Mouse (Mus musculus) Patski (cell line): Measurements from ENCODE around the gene 4833420G17Rik. TPM values are rescaled to one million over a fixed set of nuclear protein-coding genes. Genes with fewer than 3 reads are reported as not detected.
A peak's percentile ranks its signal among the peaks of the same experiment; 100 is the strongest.
"Not testable (repeated sequence)": the region's sequence is repeated elsewhere in the genome, so short reads cannot be mapped to it uniquely, and the experiment has no call there.

ENCODE experiments used
- ATAC-seq: fragments of 100-300 bp; one replicate; pipeline ENCODE4 v1.8.0; 2021
- CTCF ChIA-PET: fragments of 350-600 bp; sonication (Branson Sonifier 250); formaldehyde crosslinking; loops from one replicate; lab custom pipeline; 2022; ENCODE audit warnings: inconsistent platforms; lab: Charles Lee
- POLR2A ChIA-PET: fragments of 350-600 bp; sonication (Branson Sonifier 250); formaldehyde crosslinking; loops from one replicate; lab custom pipeline; 2022; ENCODE audit warnings: antibody characterized with exemption, inconsistent platforms; lab: Charles Lee
- DNase-seq: peaks from one replicate; pipeline ENCODE4 v3.0.0-alpha.2; 2011; ENCODE audit warnings: low read depth, low spot score
- H3K27me3 ChIP-seq: fragments of 371-371 bp; one replicate; pipeline ENCODE4 v1.5.1; 2021
- CTCF ChIP-seq: fragments of 100-300 bp; IDR thresholded peaks from one replicate; pipeline ENCODE4 v1.5.1; 2021
- in situ Hi-C: fragments of 300-500 bp; cut with MboI; formaldehyde crosslinking; loops from 3 replicates; pipeline ENCODE4 v1.11.1; 2018; ENCODE audit warnings: low pct_unique_long_range_greater_than_20kb, mixed read lengths
- polyA plus RNA-seq: library from polyadenylated mRNA; unstranded; gene quantifications from one replicate; pipeline ENCODE4 v1.2.3, GENCODE M21; 2021

The 4833420G17Rik gene
- polyA plus RNA-seq, 1 experiment from 2014 or later = 32.6 TPM

- no peak for DNase-seq
- POLR2A ChIA-PET = interaction anchor here (0.9 kb wide), 1 partner anchor 30 kb away, joined by 3 read pairs; no protein-coding TSS in a partner anchor
Observed at GRCm38 (mm10) chr13:119461900-119462595, 520 bp upstream of the 4833420G17Rik start.

DNA sequence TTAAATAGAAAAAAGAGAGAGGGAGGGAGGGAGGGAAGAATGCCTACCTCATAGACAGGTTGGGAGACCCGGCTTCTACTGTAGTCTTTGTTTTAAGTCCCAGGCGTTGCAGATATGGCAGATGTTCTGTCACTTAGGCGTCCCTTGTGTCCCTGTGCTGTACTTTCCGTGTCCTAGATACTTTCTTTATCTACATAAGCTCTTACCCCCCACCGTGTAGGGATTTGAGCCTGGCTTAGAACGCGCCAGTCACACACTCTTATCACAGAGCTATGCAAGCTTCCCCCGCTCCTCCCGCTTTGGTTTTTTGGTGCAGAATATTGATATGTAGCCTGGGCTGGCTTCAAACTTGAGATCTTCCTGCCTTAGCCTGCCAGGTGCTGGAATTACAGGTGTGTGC is 14.1 kb downstream of the 4833420G17Rik start:
- no peak for TF ChIP-seq CTCF
- no peaks in the 10 kb centered on the region for H3K27me3 ChIP-seq
- DNase-seq (no peak), ATAC-seq (no peak)
- in situ Hi-C loops = no loop called here
- ChIA-PET POLR2A (no interaction called here), CTCF (interaction anchor here (1.5 to 1.9 kb wide), 2 partner anchors 8 to 99 kb away, joined by 4 read pairs; no protein-coding TSS in a partner anchor)

More at GRCm38 (mm10) chr13:119461900-119462595, 520 bp upstream of the 4833420G17Rik start:
- H3K27me3 ChIP-seq = no peaks in the 10 kb centered on the region
- in situ Hi-C loops = no loop called here
- no peak for TF ChIP-seq CTCF
- ATAC-seq = peak; percentile 44
- CTCF ChIA-PET = interaction anchor here (1.7 kb wide), 1 partner anchor 24 kb away, joined by 3 read pairs; no protein-coding TSS in a partner anchor

DNA sequence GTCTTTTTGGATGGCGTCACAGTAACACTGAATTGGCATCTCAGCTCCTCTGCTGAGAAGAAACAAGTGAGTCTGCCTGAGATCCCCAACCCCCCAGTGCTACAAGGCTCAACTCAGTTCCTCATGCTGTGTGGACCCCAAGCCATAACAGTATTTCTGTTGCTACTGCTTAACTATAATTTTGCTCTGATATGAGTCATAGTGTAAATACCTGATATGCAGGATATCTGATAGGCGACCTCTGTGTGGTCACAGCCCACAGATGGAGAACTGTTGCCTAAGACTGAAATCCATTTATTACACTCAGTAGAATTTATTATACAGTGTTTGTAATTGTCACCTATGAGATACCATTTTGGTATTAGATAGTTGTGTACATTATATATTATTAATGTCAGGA is 15.2 kb downstream of the 4833420G17Rik start:
- DNase-seq = no peak
- ChIA-PET POLR2A (no interaction called here), CTCF (interaction anchor here (1.5 to 1.9 kb wide), 2 partner anchors 9 to 100 kb away, joined by 4 read pairs; no protein-coding TSS in a partner anchor)
- in situ Hi-C loops = no loop called here
- no peaks in the 10 kb centered on the region for H3K27me3 ChIP-seq
- no peak for TF ChIP-seq CTCF
- no peak for ATAC-seq

GRCm38 (mm10) chr13:119487354-119487753 is 24.8 kb downstream of the 4833420G17Rik start:
- ATAC-seq = peak; percentile 22
- no peak for DNase-seq
- ChIA-PET POLR2A (no interaction called here), CTCF (no interaction called here)
- in situ Hi-C loops = no loop called here
- no peak for TF ChIP-seq CTCF
- H3K27me3 ChIP-seq = no peaks in the 10 kb centered on the region

DNA sequence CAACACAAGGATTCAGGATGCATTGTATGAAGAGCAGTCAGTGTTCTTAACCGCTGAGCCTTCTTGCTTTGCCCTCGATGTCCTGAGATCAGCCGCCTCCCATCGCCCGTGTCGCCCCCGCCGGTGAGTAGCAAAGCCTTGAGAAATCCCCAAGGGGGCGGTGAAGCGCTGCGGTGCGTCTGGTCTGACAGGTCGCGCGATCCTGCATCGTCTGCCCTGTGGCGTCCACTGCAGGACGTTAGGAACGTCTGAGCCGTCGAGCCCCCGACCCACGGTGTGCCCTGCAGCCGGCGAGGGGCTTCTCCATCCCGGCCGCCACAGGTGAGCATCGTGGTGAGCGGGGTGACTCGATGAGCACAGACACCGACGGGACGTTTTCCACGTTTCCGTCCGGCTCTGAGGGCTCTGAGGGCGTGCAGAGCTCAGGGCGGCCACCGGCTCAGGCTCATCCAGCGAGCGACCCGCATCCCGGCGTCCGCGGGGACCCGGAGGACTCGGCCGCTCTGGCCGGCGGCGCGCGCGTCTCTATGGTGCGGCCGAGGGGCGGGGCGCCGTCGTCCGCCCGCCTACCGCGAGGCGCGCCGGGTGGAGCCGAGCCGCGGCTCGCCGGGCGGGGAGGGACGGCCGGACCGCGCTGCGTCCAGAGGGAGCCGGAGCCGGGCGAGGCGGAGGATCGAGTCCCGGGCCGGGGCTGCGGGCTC is 25.5 kb downstream of the 4833420G17Rik start, which contains the start of the genes Tmem267 and 3110070M22Rik:
Tmem267 (plus strand) TSS at position 160 of the 701 bp plus-strand sequence.
3110070M22Rik (minus strand) TSS at position 504 of the 701 bp plus-strand sequence.
- no peak for TF ChIP-seq CTCF
- no peaks in the 10 kb centered on the region for H3K27me3 ChIP-seq
- in situ Hi-C loops = no loop called here
- ChIA-PET CTCF (no interaction called here), POLR2A (no interaction called here)
- DNase-seq = no peak
- ATAC-seq = no peak

DNA sequence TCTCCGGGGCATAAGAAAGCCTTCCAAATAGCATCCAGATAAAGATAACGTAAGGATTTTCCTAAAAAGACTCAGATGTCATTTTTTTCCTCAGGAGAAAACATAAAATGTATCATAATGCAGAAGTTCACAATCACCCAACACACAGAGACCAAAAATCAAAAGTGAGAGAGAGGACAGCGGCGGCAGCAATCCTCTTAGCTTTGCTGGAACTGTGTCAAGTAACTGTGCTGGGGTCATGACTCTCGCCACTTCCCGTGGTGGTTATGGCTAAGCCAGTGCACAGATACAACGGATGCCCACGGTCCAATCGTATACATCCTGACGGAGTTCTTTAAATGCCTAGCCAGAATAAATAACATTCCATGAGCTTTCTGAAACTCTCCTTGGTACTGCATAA is 29.5 kb downstream of the 4833420G17Rik start:
- POLR2A ChIA-PET, H3K27me3 ChIP-seq, ATAC-seq, CTCF ChIA-PET, DNase-seq, in situ Hi-C loops: not testable (repeated sequence)

GRCm38 (mm10) chr13:119494938-119495337 is 32.4 kb downstream of the 4833420G17Rik start:
- CTCF ChIA-PET, DNase-seq, in situ Hi-C loops, POLR2A ChIA-PET, H3K27me3 ChIP-seq, ATAC-seq: not testable (repeated sequence)

Other genes starting within 250 kb of the 4833420G17Rik start
- gene Paip1, start 34.2 kb upstream of the 4833420G17Rik start, polyA plus RNA-seq = 120 TPM
- gene Tmem267, start 25.3 kb downstream of the 4833420G17Rik start, polyA plus RNA-seq = 7.5 TPM
- 1.5 TPM for gene 3110070M22Rik, start 25.6 kb downstream of the 4833420G17Rik start, polyA plus RNA-seq
- gene Ccl28, start 161.1 kb downstream of the 4833420G17Rik start, polyA plus RNA-seq = 0.03 TPM
- gene Hmgcs1, start 227.6 kb downstream of the 4833420G17Rik start, polyA plus RNA-seq = 64.9 TPM